Mouse (Mus musculus) small intestine, adult 2 months (tissue): ENCODE measurements around the gene Vps35l. TPM values are rescaled to one million over a fixed set of nuclear protein-coding genes. Genes with fewer than 3 reads are reported as not detected.

Experiments
- H3K27ac ChIP-seq: fragments of 200-500 bp; 2 replicates; pipeline ENCODE4 v1.5.1; 2012; ENCODE audit warnings: low read depth, low read length, control low read depth, inconsistent platforms; ENCODE audit not compliant: insufficient read depth
- H3K27me3 ChIP-seq: fragments of 200-500 bp; 2 replicates; pipeline ENCODE4 v1.6.1; 2012; ENCODE audit warnings: mild to moderate bottlenecking, moderate library complexity, low read length, inconsistent platforms; ENCODE audit not compliant: control insufficient read depth, insufficient read depth
- H3K36me3 ChIP-seq: fragments of 200-500 bp; 2 replicates; pipeline ENCODE4 v1.6.1; 2012; ENCODE audit warnings: mild to moderate bottlenecking, low read length, control low read depth, inconsistent platforms; ENCODE audit not compliant: control insufficient read depth, insufficient read depth
- H3K4me1 ChIP-seq: fragments of 200-500 bp; 2 replicates; pipeline ENCODE4 v1.6.1; 2012; ENCODE audit warnings: low read length, inconsistent platforms, mixed read lengths; ENCODE audit not compliant: control insufficient read depth, insufficient read depth, insufficient read length
- H3K4me3 ChIP-seq: fragments of 200-500 bp; 2 replicates; pipeline ENCODE4 v1.5.1; 2012; ENCODE audit warnings: low read depth, mild to moderate bottlenecking, control low read depth, inconsistent platforms, low read length, moderate library complexity
- CTCF ChIP-seq: fragments of 200-500 bp; IDR thresholded peaks from 2 replicates; pipeline ENCODE4 v1.5.1; 2012; ENCODE audit warnings: low read depth, mild to moderate bottlenecking, control low read depth, inconsistent platforms, low read length, moderate library complexity, mixed read lengths; ENCODE audit not compliant: insufficient replicate concordance, insufficient read length; ENCODE audit errors: extremely low read depth
- POLR2A ChIP-seq: fragments of 200-500 bp; IDR thresholded peaks from 2 replicates; pipeline ENCODE4 v1.6.1; 2012; ENCODE audit warnings: low read depth, mild to moderate bottlenecking, control low read depth, inconsistent platforms, low read length, moderate library complexity
- WGBS: fragments of 180-500 bp; shearing (Covaris S2); methylation state at CpG from one replicate; pipeline ENCODE4 v1.1.7; 2018; 5-methylcytosine and 5-hydroxymethylcytosine counted together
- polyA plus RNA-seq: library from polyadenylated mRNA; depleted of rRNA; stranded (reverse); fragments of >200 nt; gene quantifications from 2 replicates; pipeline ENCODE4 v1.2.3, GENCODE M21; 2012

Vps35l gene
- polyA plus RNA-seq, 1 experiment = 29.9 TPM

- H3K4me1 ChIP-seq = no peaks in the 10 kb centered on the region
- no peak for TF ChIP-seq CTCF
- TF ChIP-seq POLR2A = no peak
- peaks cover 51% of the 10 kb centered on the region for H3K36me3 ChIP-seq
- 64% methylated on average over 7 of the region's 7 CpGs for WGBS
- H3K27me3 ChIP-seq = no peaks in the 10 kb centered on the region
- H3K4me3 ChIP-seq = no peak overlapping the region
- H3K27ac ChIP-seq = no peak overlapping the region
These were observed 15.7 kb downstream of the Vps35l start for GRCm38 (mm10) chr7:118755756-118756155.

- Histone ChIP-seq H3K27ac (no peak overlapping the region), H3K4me1 (no peaks in the 10 kb centered on the region), H3K27me3 (no peaks in the 10 kb centered on the region), H3K36me3 (peaks cover 57% of the 10 kb centered on the region), H3K4me3 (no peak overlapping the region)
- TF ChIP-seq POLR2A (no peak), CTCF (no peak)
- WGBS = 94% methylated on average over 24 of the region's 24 CpGs
These were observed 16.7 kb downstream of the Vps35l start for GRCm38 (mm10) chr7:118756490-118757265.

GRCm38 (mm10) chr7:118758369-118758768, 18.3 kb downstream of the Vps35l start:
- H3K27ac ChIP-seq = no peak overlapping the region
- H3K36me3 ChIP-seq = peaks cover 51% of the 10 kb centered on the region
- no peak for TF ChIP-seq POLR2A
- no peak for TF ChIP-seq CTCF
- no peak overlapping the region for H3K4me3 ChIP-seq
- WGBS = 81% methylated on average over 4 of the region's 4 CpGs
- H3K27me3 ChIP-seq = no peaks in the 10 kb centered on the region
- no peaks in the 10 kb centered on the region for H3K4me1 ChIP-seq

- Histone ChIP-seq H3K4me1 (no peaks in the 10 kb centered on the region), H3K27me3 (no peaks in the 10 kb centered on the region), H3K27ac (no peak overlapping the region), H3K4me3 (no peak overlapping the region), H3K36me3 (peaks cover 48% of the 10 kb centered on the region)
- TF ChIP-seq POLR2A (no peak), CTCF (no peak)
- 48% methylated on average over 5 of the region's 5 CpGs for WGBS
These were observed 19.3 kb downstream of the Vps35l start for GRCm38 (mm10) chr7:118759372-118759771.

- no peaks in the 10 kb centered on the region for H3K4me1 ChIP-seq
- H3K36me3 ChIP-seq = peaks cover 33% of the 10 kb centered on the region
- H3K27ac ChIP-seq = no peak overlapping the region
- 91% methylated on average over 11 of the region's 11 CpGs for WGBS
- H3K4me3 ChIP-seq = no peak overlapping the region
- H3K27me3 ChIP-seq = no peaks in the 10 kb centered on the region
- TF ChIP-seq POLR2A (no peak), CTCF (no peak)
These were observed 23.9 kb downstream of the Vps35l start for GRCm38 (mm10) chr7:118763939-118764338.

- WGBS = 90% methylated on average over 14 of the region's 14 CpGs
- no peak overlapping the region for H3K27ac ChIP-seq
- H3K27me3 ChIP-seq = no peaks in the 10 kb centered on the region
- no peak overlapping the region for H3K4me3 ChIP-seq
- no peaks in the 10 kb centered on the region for H3K4me1 ChIP-seq
- TF ChIP-seq POLR2A (no peak), CTCF (no peak)
- H3K36me3 ChIP-seq = peaks cover 31% of the 10 kb centered on the region
These were observed 24.7 kb downstream of the Vps35l start for GRCm38 (mm10) chr7:118764725-118765124.

- no peaks in the 10 kb centered on the region for H3K27me3 ChIP-seq
- H3K4me3 ChIP-seq = no peak overlapping the region
- peaks cover 25% of the 10 kb centered on the region for H3K36me3 ChIP-seq
- no peak overlapping the region for H3K27ac ChIP-seq
- TF ChIP-seq CTCF = no peak
- TF ChIP-seq POLR2A = no peak
- 43% methylated on average over 8 of the region's 8 CpGs for WGBS
- no peaks in the 10 kb centered on the region for H3K4me1 ChIP-seq
These were observed 25.6 kb downstream of the Vps35l start for GRCm38 (mm10) chr7:118765604-118766003.
